Comparison of ENCODE assay signal across 8 mouse cellular contexts in the genomic region with DNA sequence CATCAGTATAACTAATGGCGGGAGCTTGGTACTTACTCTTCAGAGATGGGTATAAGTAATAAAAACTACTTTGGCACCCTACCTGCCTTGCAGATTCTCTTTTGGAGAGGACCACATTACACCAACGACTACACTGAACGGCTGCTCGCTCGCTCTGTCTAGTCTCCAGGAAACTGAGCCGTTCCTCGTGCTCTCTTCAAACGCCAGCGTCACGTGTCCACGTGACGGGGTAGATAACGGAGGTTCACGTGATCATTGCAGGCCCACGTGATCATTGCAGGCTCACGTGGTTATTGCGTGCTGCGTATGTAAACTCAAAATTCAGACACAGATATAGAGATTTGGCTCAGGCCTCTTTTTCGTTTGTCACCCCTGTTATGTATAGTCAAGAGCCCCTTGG. TPM values are rescaled to one million over a fixed set of nuclear protein-coding genes. Genes with fewer than 3 reads are reported as not detected.
A peak's percentile ranks its signal among the peaks of the same experiment; 100 is the strongest.
DNase-seq lines count a peak whose midpoint lies in the region; ATAC-seq lines count a peak whose summit lies in the region.

Gene Nxf2, minus strand, starts transcription at position 209 of the 400 bp plus-strand sequence.

- H3K4me2 ChIP-seq in kidney, embryonic 16.5 days (replicated peaks; ENCODE audit: low read depth, low read length) = peak within 1 kb of the TSS; percentile 50
- peak within 1 kb of the TSS; percentile 19 for H3K4me2 ChIP-seq in embryonic facial prominence, embryonic 11.5 days (ENCODE audit: low read depth, low read length)
- peak within 1 kb of the TSS; percentile 47 for H3K4me2 ChIP-seq in hindbrain, embryonic 16.5 days (ENCODE audit: low read length)
- peak within 1 kb of the TSS; percentile 45 for H3K4me2 ChIP-seq in midbrain, embryonic 16.5 days (ENCODE audit: low read length)

- 86% methylated on average over 19 of the region's 19 CpGs for WGBS in kidney, embryonic 16.5 days
- WGBS in embryonic facial prominence, embryonic 11.5 days = 84% methylated on average over 19 of the region's 19 CpGs
- WGBS in hindbrain, embryonic 16.5 days = 95% methylated on average over 19 of the region's 19 CpGs
- WGBS in midbrain, embryonic 16.5 days = 93% methylated on average over 19 of the region's 19 CpGs

- peaks cover 13% of the 10 kb centered on the region; the same call in 1 of the 2 replicates for H3K9me3 ChIP-seq in kidney, embryonic 16.5 days (ENCODE audit: low read length)
- H3K9me3 ChIP-seq in embryonic facial prominence, embryonic 11.5 days (replicated peaks; ENCODE audit: control insufficient read depth, low read length) = no peaks in the 10 kb centered on the region
- peaks cover 3% of the 10 kb centered on the region; the same call in 1 of the 2 replicates for H3K9me3 ChIP-seq in hindbrain, embryonic 16.5 days (ENCODE audit: control insufficient read depth, low read length)
- no peaks in the 10 kb centered on the region; the same call in 1 of the 2 replicates for H3K9me3 ChIP-seq in midbrain, embryonic 16.5 days (replicated peaks; ENCODE audit: control insufficient read depth, low read length, poor library complexity, severe bottlenecking)

- no peak for DNase-seq in kidney, postnatal 10 days
- no peak for DNase-seq in embryonic facial prominence, embryonic 11.5 days (ENCODE audit: low spot score)
- DNase-seq in left cerebral cortex, adult 11 months (ENCODE audit: low spot score) = no peak
- no peak for DNase-seq in layer of hippocampus, postnatal 14 days (ENCODE audit: low spot score in 2 of 2)

- ATAC-seq in kidney, embryonic 16.5 days (ENCODE audit: low FRiP score, low TSS enrichment) = no peak
- no peak for ATAC-seq in embryonic facial prominence, embryonic 11.5 days (replicated peaks; ENCODE audit: insufficient number of reproducible peaks, low FRiP score, low TSS enrichment, low read depth)
- no peak for ATAC-seq in hindbrain, embryonic 16.5 days
- ATAC-seq in midbrain, embryonic 16.5 days = no peak
- no peak for ATAC-seq in cerebellum, adult (ENCODE audit: insufficient number of reproducible peaks, low FRiP score, low TSS enrichment)

- H3K4me3 ChIP-seq in kidney, embryonic 16.5 days (ENCODE audit: low read length) = peak within 1 kb of the TSS; percentile 30
- H3K4me3 ChIP-seq in embryonic facial prominence, embryonic 11.5 days (ENCODE audit: low read depth, low read length) = peak within 1 kb of the TSS; percentile 24
- H3K4me3 ChIP-seq in hindbrain, embryonic 16.5 days (ENCODE audit: low read length) = peak within 1 kb of the TSS; percentile 29
- peak within 1 kb of the TSS; percentile 35 for H3K4me3 ChIP-seq in midbrain, embryonic 16.5 days (ENCODE audit: low read depth, low read length)

- H3K27me3 ChIP-seq in kidney, embryonic 16.5 days (ENCODE audit: insufficient read depth, low read length) = peaks cover 11% of the 10 kb centered on the region; the same call in 1 of the 2 replicates
- H3K27me3 ChIP-seq in embryonic facial prominence, embryonic 11.5 days (ENCODE audit: control insufficient read depth, insufficient read depth, low read length) = no peaks in the 10 kb centered on the region
- H3K27me3 ChIP-seq in hindbrain, embryonic 16.5 days (replicated peaks; ENCODE audit: control insufficient read depth, insufficient read depth, low read length) = no peaks in the 10 kb centered on the region; the same call in 1 of the 2 replicates
- no peaks in the 10 kb centered on the region for H3K27me3 ChIP-seq in midbrain, embryonic 16.5 days (ENCODE audit: control insufficient read depth, insufficient read depth, low read depth, low read length)

- no peaks in the 10 kb centered on the region for H3K4me1 ChIP-seq in kidney, embryonic 16.5 days (ENCODE audit: insufficient read depth, low read length)
- no peaks in the 10 kb centered on the region for H3K4me1 ChIP-seq in embryonic facial prominence, embryonic 11.5 days (ENCODE audit: control insufficient read depth, insufficient read depth, low read length)
- H3K4me1 ChIP-seq in hindbrain, embryonic 16.5 days (ENCODE audit: control insufficient read depth, insufficient read depth, low read depth, low read length) = no peaks in the 10 kb centered on the region
- no peaks in the 10 kb centered on the region for H3K4me1 ChIP-seq in midbrain, embryonic 16.5 days (ENCODE audit: control insufficient read depth, insufficient read depth, low read length)

- no peak within 1 kb of the TSS for H3K27ac ChIP-seq in kidney, embryonic 16.5 days (ENCODE audit: low read length)
- no peak within 1 kb of the TSS for H3K27ac ChIP-seq in embryonic facial prominence, embryonic 11.5 days (replicated peaks; ENCODE audit: low read depth, low read length)
- no peak within 1 kb of the TSS for H3K27ac ChIP-seq in hindbrain, embryonic 16.5 days (ENCODE audit: low read depth, low read length)
- H3K27ac ChIP-seq in midbrain, embryonic 16.5 days (ENCODE audit: low read length) = no peak within 1 kb of the TSS

- H3K36me3 ChIP-seq in kidney, embryonic 16.5 days (ENCODE audit: insufficient read depth, low read length) = no peaks in the 10 kb centered on the region
- no peaks in the 10 kb centered on the region for H3K36me3 ChIP-seq in embryonic facial prominence, embryonic 11.5 days (replicated peaks; ENCODE audit: control insufficient read depth, insufficient read depth, low read depth, low read length)
- no peaks in the 10 kb centered on the region for H3K36me3 ChIP-seq in hindbrain, embryonic 16.5 days (ENCODE audit: control insufficient read depth, insufficient read depth, low read length)
- H3K36me3 ChIP-seq in midbrain, embryonic 16.5 days (ENCODE audit: control insufficient read depth, insufficient read depth, low read length) = no peaks in the 10 kb centered on the region

- H3K9ac ChIP-seq in kidney, embryonic 16.5 days (replicated peaks; ENCODE audit: low read length) = no peak within 1 kb of the TSS
- no peak within 1 kb of the TSS for H3K9ac ChIP-seq in embryonic facial prominence, embryonic 11.5 days (replicated peaks; ENCODE audit: low read length)
- peak within 1 kb of the TSS; percentile 41 for H3K9ac ChIP-seq in hindbrain, embryonic 16.5 days (ENCODE audit: low read depth, low read length)
- peak within 1 kb of the TSS; percentile 25; the same call in 1 of the 2 replicates for H3K9ac ChIP-seq in midbrain, embryonic 16.5 days (ENCODE audit: low read depth, low read length)

RNA-seq across cellular contexts. Expression of gene Nxf2, which starts in this region (rescaled TPM):
- 0.40 and 0.77 TPM in 2 replicates for polyA plus RNA-seq in kidney, embryonic 16.5 days (2015; fragmentation: Nextera tagmentation; extraction: Ambion mirVana)
- polyA plus RNA-seq in embryonic facial prominence, embryonic 11.5 days (2014; fragmentation: Nextera tagmentation; extraction: Ambion mirVana) = 0.97 and 1.3 TPM in 2 replicates
- 0.19 and 0.42 TPM in 2 replicates for polyA plus RNA-seq in hindbrain, embryonic 16.5 days (2015; fragmentation: Nextera tagmentation; extraction: Ambion mirVana)
- 0.28 and 0.44 TPM in 2 replicates for polyA plus RNA-seq in midbrain, embryonic 16.5 days (2015; fragmentation: Nextera tagmentation; extraction: Ambion mirVana)
- total RNA-seq in layer of hippocampus, postnatal 14 days (2021) = under 1 TPM in 1 of 2 experiments, not detected in 1; 0.18 TPM

Comparison
In these comparisons a context has a peak if more than half of its experiments do, and no peak if none do; other contexts are left out.
1. H3K9ac ChIP-seq: peak in hindbrain, embryonic 16.5 days (single experiment) and midbrain, embryonic 16.5 days (single experiment); none in kidney, embryonic 16.5 days (single experiment) and embryonic facial prominence, embryonic 11.5 days (single experiment).
2. Peak in every context shown above with its lines, with median percentiles within 50 percentile points of each other: H3K4me2 ChIP-seq and H3K4me3 ChIP-seq.